Mouse (Mus musculus) heart, adult 2 months (tissue): ENCODE measurements around the gene Necab2.

Experiments
- CTCF ChIP-seq: fragments of 200-600 bp; IDR thresholded peaks from 2 replicates; pipeline ENCODE4 v1.8.1; 2022; ENCODE audit warnings: antibody characterized with exemption, mild to moderate bottlenecking, moderate library complexity
- EP300 ChIP-seq: fragments of 200-500 bp; IDR thresholded peaks from 2 replicates; pipeline ENCODE4 v1.6.1; 2011; ENCODE audit warnings: low read depth, low read length, control low read depth; ENCODE audit not compliant: insufficient read depth

GRCm38 (mm10) chr8:119461356-119461755 is 14.8 kb downstream of the Necab2 start:
- no peak for TF ChIP-seq CTCF
- no peak for TF ChIP-seq EP300
